Mouse (Mus musculus): ENCODE results near the gene Nf1. TPM values are rescaled to one million over a fixed set of nuclear protein-coding genes. Genes with fewer than 3 reads are reported as not detected.

The Nf1 gene
- total and polyA plus RNA-seq, 2 experiments from 2014 or later, result 7.3 to 83.0 TPM

- TF ChIP-seq CTCF (IDR thresholded peaks at IDR 0.05), result no peak
- Histone ChIP-seq H3K36me3 (ENCODE audit: insufficient read depth, low read length) (0 out of 2 replicates have a peak, but pooled peaks cover 2% of the 10 kb centered on the region), H3K9ac (replicated peaks; ENCODE audit: low read length, poor library complexity, severe bottlenecking) (no peak overlapping the region), H3K4me3 (ENCODE audit: low read depth, low read length) (no peak overlapping the region), H3K4me1 (ENCODE audit: insufficient read depth, low read length) (no peaks in the 10 kb centered on the region), H3K4me2 (ENCODE audit: low read depth, low read length, poor library complexity, severe bottlenecking) (no peak overlapping the region), H3K9me3 (ENCODE audit: low read length) (no peaks in the 10 kb centered on the region), H3K27ac (ENCODE audit: low read depth, low read length) (no peak overlapping the region), H3K27me3 (ENCODE audit: insufficient read depth, low read length) (no peaks in the 10 kb centered on the region)
- WGBS, result 99% methylated on average over 2 of the region's 2 CpGs
- ATAC-seq (ENCODE audit: low FRiP score) (no peak), DNase-seq (ENCODE audit: low spot score) (no peak)
Observed at GRCm38 (mm10) chr11:79515798-79516197, 176.3 kb downstream of the Nf1 start.

- Histone ChIP-seq H3K9ac (replicated peaks; ENCODE audit: low read length, poor library complexity, severe bottlenecking) (no peak overlapping the region), H3K9me3 (ENCODE audit: low read length) (no peaks in the 10 kb centered on the region), H3K4me1 (ENCODE audit: insufficient read depth, low read length) (no peaks in the 10 kb centered on the region), H3K4me2 (ENCODE audit: low read depth, low read length, poor library complexity, severe bottlenecking) (no peak overlapping the region), H3K27me3 (ENCODE audit: insufficient read depth, low read length) (no peaks in the 10 kb centered on the region), H3K4me3 (ENCODE audit: low read depth, low read length) (no peak overlapping the region), H3K36me3 (ENCODE audit: insufficient read depth, low read length) (0 out of 2 replicates have a peak, but pooled peaks cover under 1% of the 10 kb centered on the region), H3K27ac (ENCODE audit: low read depth, low read length) (no peak overlapping the region)
- 74% methylated on average over 6 of the region's 6 CpGs for WGBS
- ATAC-seq (ENCODE audit: low FRiP score) (no peak), DNase-seq (ENCODE audit: low spot score) (no peak)
- no peak for TF ChIP-seq CTCF (IDR thresholded peaks at IDR 0.05)
Observed at GRCm38 (mm10) chr11:79519299-79519698, 179.8 kb downstream of the Nf1 start.

GRCm38 (mm10) chr11:79519878-79520291 lies 180.4 kb downstream of the Nf1 start:
- Histone ChIP-seq H3K9me3 (ENCODE audit: low read length) (no peaks in the 10 kb centered on the region), H3K27me3 (ENCODE audit: insufficient read depth, low read length) (no peaks in the 10 kb centered on the region), H3K9ac (replicated peaks; ENCODE audit: low read length, poor library complexity, severe bottlenecking) (no peak overlapping the region), H3K4me1 (ENCODE audit: insufficient read depth, low read length) (no peaks in the 10 kb centered on the region), H3K36me3 (ENCODE audit: insufficient read depth, low read length) (no peaks in the 10 kb centered on the region), H3K27ac (ENCODE audit: low read depth, low read length) (no peak overlapping the region), H3K4me3 (ENCODE audit: low read depth, low read length) (no peak overlapping the region), H3K4me2 (ENCODE audit: low read depth, low read length, poor library complexity, severe bottlenecking) (no peak overlapping the region)
- 81% methylated on average over 1 of the region's 1 CpGs for WGBS
- DNase-seq (ENCODE audit: low spot score) (no peak), ATAC-seq (ENCODE audit: low FRiP score) (no peak)
- no peak for TF ChIP-seq CTCF (IDR thresholded peaks at IDR 0.05)

- no peak overlapping the region for H3K4me2 ChIP-seq (ENCODE audit: low read depth, low read length, poor library complexity, severe bottlenecking)
- H3K4me1 ChIP-seq (ENCODE audit: insufficient read depth, low read length), result no peaks in the 10 kb centered on the region
- ATAC-seq (ENCODE audit: low FRiP score), result no peak
- no peak overlapping the region for H3K4me3 ChIP-seq (ENCODE audit: low read depth, low read length)
- no peak overlapping the region for H3K27ac ChIP-seq (ENCODE audit: low read depth, low read length)
- H3K9ac ChIP-seq (replicated peaks; ENCODE audit: low read length, poor library complexity, severe bottlenecking), result no peak overlapping the region
- no peaks in the 10 kb centered on the region for H3K9me3 ChIP-seq (ENCODE audit: low read length)
- H3K36me3 ChIP-seq (ENCODE audit: insufficient read depth, low read length), result no peaks in the 10 kb centered on the region
- H3K27me3 ChIP-seq (ENCODE audit: insufficient read depth, low read length), result no peaks in the 10 kb centered on the region
- DNase-seq (ENCODE audit: low spot score), result no peak
- no peak for TF ChIP-seq CTCF (IDR thresholded peaks at IDR 0.05)
Observed at GRCm38 (mm10) chr11:79520772-79521171, 181.3 kb downstream of the Nf1 start.

- Histone ChIP-seq H3K27ac (ENCODE audit: low read depth, low read length) (no peak overlapping the region), H3K4me2 (ENCODE audit: low read depth, low read length, poor library complexity, severe bottlenecking) (no peak overlapping the region), H3K9me3 (ENCODE audit: low read length) (no peaks in the 10 kb centered on the region), H3K4me1 (ENCODE audit: insufficient read depth, low read length) (no peaks in the 10 kb centered on the region), H3K27me3 (ENCODE audit: insufficient read depth, low read length) (no peaks in the 10 kb centered on the region), H3K4me3 (ENCODE audit: low read depth, low read length) (no peak overlapping the region), H3K36me3 (ENCODE audit: insufficient read depth, low read length) (no peaks in the 10 kb centered on the region), H3K9ac (replicated peaks; ENCODE audit: low read length, poor library complexity, severe bottlenecking) (no peak overlapping the region)
- DNase-seq (ENCODE audit: low spot score) (no peak), ATAC-seq (ENCODE audit: low FRiP score) (no peak)
- TF ChIP-seq CTCF (IDR thresholded peaks at IDR 0.05), result no peak
Observed at GRCm38 (mm10) chr11:79521930-79522329, 182.4 kb downstream of the Nf1 start.

- no peaks in the 10 kb centered on the region for H3K27me3 ChIP-seq (ENCODE audit: insufficient read depth, low read length)
- H3K27ac ChIP-seq (ENCODE audit: low read depth, low read length), result no peak overlapping the region
- no peak overlapping the region for H3K4me2 ChIP-seq (ENCODE audit: low read depth, low read length, poor library complexity, severe bottlenecking)
- no peak overlapping the region for H3K4me3 ChIP-seq (ENCODE audit: low read depth, low read length)
- no peaks in the 10 kb centered on the region for H3K4me1 ChIP-seq (ENCODE audit: insufficient read depth, low read length)
- TF ChIP-seq CTCF (IDR thresholded peaks at IDR 0.05), result no peak
- DNase-seq (ENCODE audit: low spot score), result no peak
- no peaks in the 10 kb centered on the region for H3K9me3 ChIP-seq (ENCODE audit: low read length)
- ATAC-seq (ENCODE audit: low FRiP score), result no peak
- WGBS, result 89% methylated on average over 1 of the region's 1 CpGs
- H3K36me3 ChIP-seq (ENCODE audit: insufficient read depth, low read length), result peaks cover under 1% of the 10 kb centered on the region; the same call in 1 of the 2 replicates
- H3K9ac ChIP-seq (replicated peaks; ENCODE audit: low read length, poor library complexity, severe bottlenecking), result no peak overlapping the region
Observed at GRCm38 (mm10) chr11:79522944-79523343, 183.5 kb downstream of the Nf1 start.

Measured in midbrain, postnatal 0 days (tissue).